Mouse (Mus musculus) left cerebral cortex, adult 2 months (tissue): Measurements from ENCODE around the gene Rims4. TPM values are rescaled to one million over a fixed set of nuclear protein-coding genes. Genes with fewer than 3 reads are reported as not detected.

ENCODE experiments used
- DNase-seq, 2 experiments: peaks; one replicate each; pipeline ENCODE4 v3.0.0; 2021 to 2022; ENCODE audit warnings: low spot score in 2 of 2, mixed read lengths in 1 of 2; ENCODE audit errors: extremely low spot score in 1 of 2
- H3K27ac ChIP-seq: fragments of 200-600 bp; 2 replicates; pipeline ENCODE4 v1.8.1; 2022
- H3K4me3 ChIP-seq: fragments of 200-600 bp; 2 replicates; pipeline ENCODE4 v1.8.1; 2022
- CTCF ChIP-seq: fragments of 200-600 bp; IDR thresholded peaks from 2 replicates; pipeline ENCODE4 v1.8.1; 2022; ENCODE audit warnings: antibody characterized with exemption, mild to moderate bottlenecking, moderate library complexity
- intact Hi-C: fragments of 180-260 bp; cut with DNase I; formaldehyde crosslinking; loops from one replicate; pipeline ENCODE4 v1.15.1; 2025
- total RNA-seq, 2 experiments: library from RNA; stranded (reverse); gene quantifications; 2 replicates each; pipeline ENCODE4 v1.2.3; 2021

Gene Rims4
- total RNA-seq, 2 experiments from 2014 or later, result 85.4 to 89.5 TPM

GRCm38 (mm10) chr2:163813077-163813476, 105.4 kb downstream of the Rims4 start:
- intact Hi-C loops, result no loop called here
- no peak for TF ChIP-seq CTCF
- no peak for DNase-seq

More at GRCm38 (mm10) chr2:163813077-163813476, 105.4 kb downstream of the Rims4 start:
- Histone ChIP-seq H3K27ac (no peak overlapping the region), H3K4me3 (no peak overlapping the region)

Other genes with a start within 250 kb of the Rims4 start
- under 1 TPM; 0.79 to 0.93 TPM for gene Ada, start 168.4 kb downstream of the Rims4 start, total RNA-seq
- under 1 TPM; 0.19 to 0.38 TPM for gene Ccn5, start 97.8 kb downstream of the Rims4 start, total RNA-seq
- under 1 TPM in 1 of 2 experiments, not detected in 1; 0.28 TPM for gene Kcnk15, start 65.0 kb downstream of the Rims4 start, total RNA-seq
- 100 to 1,000 TPM; 440 to 460 TPM for gene Ywhab, start 76.3 kb upstream of the Rims4 start, total RNA-seq
- gene Pabpc1l, start 106.8 kb upstream of the Rims4 start, total RNA-seq, result 1 to 10 TPM in 1 of 2 experiments, under 1 TPM in 1; 0.84 to 1.1 TPM
- 10 to 100 TPM; 32.4 to 41.9 TPM for gene Stk4, start 151.6 kb upstream of the Rims4 start, total RNA-seq
- 10 to 100 TPM; 79.2 to 83.9 TPM for gene Tomm34, start 152.5 kb upstream of the Rims4 start, total RNA-seq